Mouse (Mus musculus) CD4-positive naive resting alpha-beta T cell, adult 57 days (primary cell): ENCODE results near the gene Cbr1. TPM values are rescaled to one million over a fixed set of nuclear protein-coding genes. Genes with fewer than 3 reads are reported as not detected.

Experiments used
- total RNA-seq: library from RNA; stranded (reverse); gene quantifications from one replicate; pipeline ENCODE4 v1.2.4, GENCODE M21; 2023

Cbr1 gene
- 37.2 TPM for total RNA-seq

DNA sequence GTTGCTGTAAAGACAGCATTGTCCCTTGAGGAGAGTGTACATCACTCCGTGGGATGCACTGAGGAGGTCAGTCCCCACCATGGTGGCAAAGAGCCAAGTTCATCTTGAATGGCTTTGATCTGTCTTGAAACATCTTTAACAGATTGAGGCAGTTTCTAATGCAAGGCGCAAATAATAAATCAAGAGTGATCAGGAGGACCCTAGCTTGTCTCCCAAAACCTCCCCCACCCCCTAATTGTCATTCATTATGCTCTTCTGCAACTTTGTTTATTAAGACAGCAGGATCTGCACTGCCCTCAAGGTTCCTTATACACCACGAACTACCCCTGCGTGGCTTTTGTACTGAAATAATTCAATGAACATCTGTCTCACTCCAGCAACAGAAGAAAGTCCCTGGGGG, at the start of gene Cbr1:
TSS of gene Cbr1 (plus strand) at position 301 of the 400 bp plus-strand sequence.

DNA sequence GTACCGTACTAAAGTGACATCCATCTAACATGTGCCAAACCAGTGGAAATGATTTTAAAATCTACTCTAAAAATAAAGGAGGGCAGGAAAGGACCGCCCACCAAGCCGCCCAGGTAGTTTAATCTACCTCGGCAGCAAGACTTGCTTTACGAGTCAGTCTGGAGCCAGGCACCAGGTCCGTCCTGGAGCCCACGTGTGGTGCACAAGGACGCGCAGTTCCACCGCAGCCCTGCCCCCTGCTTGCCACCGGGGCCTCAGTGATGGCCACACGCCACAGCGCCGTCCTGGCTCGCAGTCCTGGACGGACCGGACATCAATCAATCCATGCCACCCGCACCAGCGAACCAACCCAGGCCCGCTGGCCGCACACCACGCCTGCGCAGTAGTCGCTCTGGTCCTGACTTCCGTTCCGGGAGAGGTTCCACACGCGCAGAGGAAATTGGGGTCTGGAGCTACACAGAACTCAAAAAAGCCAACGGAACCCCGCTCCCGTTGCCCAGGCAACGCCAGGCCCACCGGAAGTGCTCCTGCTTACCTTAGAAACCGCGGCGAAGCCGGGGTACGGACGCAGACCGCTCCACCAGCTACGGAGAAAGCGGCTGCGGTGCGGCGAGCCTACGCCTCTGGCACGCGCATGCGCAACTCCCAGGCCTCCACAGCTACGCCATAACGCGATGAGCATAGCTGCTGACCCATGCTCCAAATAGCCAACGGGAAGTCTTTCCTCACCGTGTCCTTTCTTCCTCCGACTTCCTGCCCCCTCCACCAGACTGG, 2.0 kb upstream of the Cbr1 start, which contains the start of gene Setd4:
TSS of gene Setd4 (minus strand) at position 625 of the 774 bp plus-strand sequence.

DNA sequence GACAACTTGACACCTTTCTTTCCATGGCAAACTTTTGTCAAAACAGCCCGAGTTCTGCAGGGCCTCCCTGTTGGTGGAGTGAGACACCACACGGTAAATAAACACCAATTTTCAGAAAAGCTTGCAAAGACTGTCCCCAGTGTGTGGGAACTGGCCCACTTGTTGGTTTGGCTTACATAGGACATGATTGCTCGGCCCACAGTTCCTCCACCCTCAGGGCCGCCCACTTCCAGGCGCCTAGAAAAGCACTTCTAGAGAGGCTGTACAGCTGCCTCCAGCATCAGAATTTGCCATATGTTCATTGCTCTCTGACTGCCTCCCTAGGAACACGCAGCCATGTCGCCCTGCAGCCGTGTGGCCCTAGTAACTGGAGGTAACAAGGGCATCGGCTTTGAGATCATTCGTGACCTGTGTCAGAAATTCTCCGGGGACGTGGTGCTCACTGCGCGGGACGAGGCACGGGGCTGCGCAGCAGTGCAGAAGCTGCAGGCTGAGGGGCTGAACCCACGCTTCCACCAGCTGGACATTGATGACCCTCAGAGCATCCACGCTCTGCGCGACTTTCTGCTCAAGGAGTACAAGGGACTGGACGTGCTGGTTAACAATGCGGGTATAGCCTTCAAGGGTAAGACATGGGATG, 22.2 kb downstream of the Cbr1 start, which contains the start of gene Gm5678:
TSS of gene Gm5678 (plus strand) at position 337 of the 640 bp plus-strand sequence.

Other genes with a start within 250 kb of the Cbr1 start
- gene Setd4, start 1.8 kb upstream of the Cbr1 start, total RNA-seq: 9.7 TPM
- gene Gm5678, start 22.2 kb downstream of the Cbr1 start, total RNA-seq: 0.65 TPM
- gene Cbr3, start 77.4 kb downstream of the Cbr1 start, total RNA-seq: not detected
- gene Dop1b, start 106.1 kb downstream of the Cbr1 start, total RNA-seq: 72.1 TPM
- 135 TPM for gene Morc3, start 226.3 kb downstream of the Cbr1 start, total RNA-seq